Mouse (Mus musculus) liver, adult 10 weeks (tissue): ENCODE results near the gene Asrgl1. TPM values are rescaled to one million over a fixed set of nuclear protein-coding genes. Genes with fewer than 3 reads are reported as not detected.

ENCODE experiments used
- polyA plus RNA-seq: library from polyadenylated mRNA; stranded (reverse); fragments of 350-450 nt; fragmentation: Illumina TruSeq; extraction: RNeasy Lipid Tissue Mini Kit (QIAGEN cat#74804); gene quantifications from one replicate; pipeline ENCODE4 v1.2.3, GENCODE M21; 2014; ENCODE audit warnings: low read depth, low replicate concordance

The Asrgl1 gene
- 7.7 TPM for polyA plus RNA-seq

DNA sequence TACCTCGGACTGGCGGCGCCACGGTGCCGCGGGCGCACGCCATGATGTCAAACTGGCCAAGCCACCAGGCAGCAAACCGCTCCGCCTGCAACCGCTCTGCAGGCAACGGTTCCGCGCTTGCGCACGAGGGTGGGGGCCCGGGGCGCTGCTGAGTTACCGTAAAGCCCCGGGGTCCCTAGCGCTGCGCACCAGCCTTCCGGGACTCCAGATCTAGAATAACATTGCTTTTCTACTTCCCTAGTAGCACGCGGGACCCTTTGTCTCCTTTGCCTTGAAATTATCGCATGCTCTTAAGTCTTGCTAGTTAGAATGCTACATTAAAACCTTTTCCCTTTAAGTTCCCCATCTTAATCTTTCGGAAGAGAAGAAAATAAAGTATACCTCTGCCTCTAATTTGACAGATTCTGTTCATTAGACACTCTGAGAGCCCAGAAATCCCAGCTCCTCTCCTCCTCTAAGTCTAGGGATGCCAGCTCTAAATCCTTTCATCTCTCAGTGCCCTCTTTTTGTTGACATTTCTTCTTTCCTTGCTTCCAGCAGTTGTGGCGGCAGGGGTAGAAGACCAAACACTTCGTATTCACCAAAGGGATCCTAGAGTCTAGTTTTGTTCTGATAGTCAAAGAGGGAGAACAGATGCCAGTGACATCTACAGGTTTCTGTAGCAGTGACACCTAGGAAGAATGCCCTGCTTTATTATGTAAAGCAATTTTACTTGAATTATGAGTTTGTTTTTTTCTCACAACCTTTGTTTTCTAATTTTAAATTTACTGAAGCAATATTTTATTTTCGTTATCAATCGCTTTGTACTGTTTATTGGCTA, at the start of gene Asrgl1:
Asrgl1 (minus strand) TSS at position 125 of the 820 bp plus-strand sequence.

DNA sequence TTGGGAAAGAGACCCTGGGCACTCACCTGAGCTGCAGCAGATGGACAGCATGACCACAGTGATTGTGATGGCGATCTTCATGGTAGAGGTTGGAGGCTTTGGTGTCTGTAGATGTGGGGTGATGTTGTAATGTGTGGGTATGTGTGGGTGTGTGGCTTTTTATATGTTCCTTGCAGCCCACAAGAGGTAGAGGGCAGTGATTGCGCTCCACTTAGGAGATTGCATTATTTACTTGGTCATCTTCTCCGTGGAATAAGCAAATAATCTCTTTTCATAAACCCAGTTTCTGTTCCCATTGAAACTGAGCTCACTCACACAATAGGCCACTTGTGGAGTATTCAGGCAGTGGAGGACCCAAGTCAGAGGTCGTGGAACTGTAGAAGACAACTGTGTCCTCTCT, 47.6 kb downstream of the Asrgl1 start, which contains the start of gene Scgb1a1:
Scgb1a1 (minus strand) TSS at position 138 of the 400 bp plus-strand sequence.

Other genes with a start within 250 kb of the Asrgl1 start
- gene 1810009A15Rik, start 246.8 kb downstream of the Asrgl1 start, polyA plus RNA-seq: 9.1 TPM
- gene Gm49416, start 246.7 kb downstream of the Asrgl1 start, polyA plus RNA-seq: not detected
- 0.77 TPM for gene Ints5, start 242.6 kb downstream of the Asrgl1 start, polyA plus RNA-seq
- 79.5 TPM for gene Ganab, start 237.6 kb downstream of the Asrgl1 start, polyA plus RNA-seq
- 6.2 TPM for gene B3gat3, start 215.3 kb downstream of the Asrgl1 start, polyA plus RNA-seq
- 0.50 TPM for gene Rom1, start 206.3 kb downstream of the Asrgl1 start, polyA plus RNA-seq
- 5.5 TPM for gene Eml3, start 206.1 kb downstream of the Asrgl1 start, polyA plus RNA-seq
- 28.0 TPM for gene Mta2, start 193.8 kb downstream of the Asrgl1 start, polyA plus RNA-seq
- gene Tut1, start 181.8 kb downstream of the Asrgl1 start, polyA plus RNA-seq: 2.6 TPM
- 44.9 TPM for gene Eef1g, start 168.6 kb downstream of the Asrgl1 start, polyA plus RNA-seq
- 3.2 TPM for gene Ahnak, start 146.4 kb downstream of the Asrgl1 start, polyA plus RNA-seq
- gene Scgb1a1, start 47.7 kb downstream of the Asrgl1 start, polyA plus RNA-seq: not detected